Mouse (Mus musculus): ENCODE data around the gene Pycard. TPM values are rescaled to one million over a fixed set of nuclear protein-coding genes. Genes with fewer than 3 reads are reported as not detected.

Pycard gene
- polyA plus RNA-seq, 1 experiment: 19.9 TPM

Other genes with a start within 250 kb of the Pycard start
- 18.8 and 23.0 TPM in 2 replicates for gene Fbxl19, start 249.3 kb downstream of the Pycard start, polyA plus RNA-seq (2011; ENCODE audit: insufficient read depth, insufficient read length, low replicate concordance, missing spikeins)
- gene Orai3, start 224.1 kb downstream of the Pycard start, polyA plus RNA-seq (2011; ENCODE audit: insufficient read depth, insufficient read length, low replicate concordance, missing spikeins): 7.6 and 14.6 TPM in 2 replicates
- gene Setd1a, start 217.2 kb downstream of the Pycard start, polyA plus RNA-seq (2011; ENCODE audit: insufficient read depth, insufficient read length, low replicate concordance, missing spikeins): 24.2 and 36.3 TPM in 2 replicates
- gene Gm49388, start 208.3 kb downstream of the Pycard start, polyA plus RNA-seq (2011; ENCODE audit: insufficient read depth, insufficient read length, low replicate concordance, missing spikeins): 0.75 TPM in 1 of 2 replicates, not detected in the other
- gene Hsd3b7, start 193.3 kb downstream of the Pycard start, polyA plus RNA-seq (2011; ENCODE audit: insufficient read depth, insufficient read length, low replicate concordance, missing spikeins): 13.3 and 23.4 TPM in 2 replicates
- 246 and 342 TPM in 2 replicates for gene Stx4a, start 169.6 kb downstream of the Pycard start, polyA plus RNA-seq (2011; ENCODE audit: insufficient read depth, insufficient read length, low replicate concordance, missing spikeins)
- gene Stx1b, start 169.3 kb downstream of the Pycard start, polyA plus RNA-seq (2011; ENCODE audit: insufficient read depth, insufficient read length, low replicate concordance, missing spikeins): 1.1 and 1.8 TPM in 2 replicates
- 15.9 and 24.7 TPM in 2 replicates for gene Zfp646, start 117.6 kb downstream of the Pycard start, polyA plus RNA-seq (2011; ENCODE audit: insufficient read depth, insufficient read length, low replicate concordance, missing spikeins)
- 4.0 and 8.3 TPM in 2 replicates for gene Zfp668, start 117.0 kb downstream of the Pycard start, polyA plus RNA-seq (2011; ENCODE audit: insufficient read depth, insufficient read length, low replicate concordance, missing spikeins)
- 1.6 TPM in 1 of 2 replicates, not detected in the other for gene Prss53, start 102.9 kb downstream of the Pycard start, polyA plus RNA-seq (2011; ENCODE audit: insufficient read depth, insufficient read length, low replicate concordance, missing spikeins)
- gene Gm21974, start 98.4 kb downstream of the Pycard start, polyA plus RNA-seq (2011; ENCODE audit: insufficient read depth, insufficient read length, low replicate concordance, missing spikeins): not detected in 2 replicates
- 15.1 and 22.3 TPM in 2 replicates for gene Vkorc1, start 98.2 kb downstream of the Pycard start, polyA plus RNA-seq (2011; ENCODE audit: insufficient read depth, insufficient read length, low replicate concordance, missing spikeins)
- gene Bckdk, start 89.8 kb downstream of the Pycard start, polyA plus RNA-seq (2011; ENCODE audit: insufficient read depth, insufficient read length, low replicate concordance, missing spikeins): 42.4 and 66.8 TPM in 2 replicates
- gene Kat8, start 81.4 kb downstream of the Pycard start, polyA plus RNA-seq (2011; ENCODE audit: insufficient read depth, insufficient read length, low replicate concordance, missing spikeins): 14.5 and 15.7 TPM in 2 replicates
- gene Prss8, start 63.8 kb downstream of the Pycard start, polyA plus RNA-seq (2011; ENCODE audit: insufficient read depth, insufficient read length, low replicate concordance, missing spikeins): 1.8 TPM in 1 of 2 replicates, not detected in the other
- gene Prss36, start 47.1 kb downstream of the Pycard start, polyA plus RNA-seq (2011; ENCODE audit: insufficient read depth, insufficient read length, low replicate concordance, missing spikeins): 1.3 and 4.3 TPM in 2 replicates
- 627 and 763 TPM in 2 replicates for gene Fus, start 26.4 kb downstream of the Pycard start, polyA plus RNA-seq (2011; ENCODE audit: insufficient read depth, insufficient read length, low replicate concordance, missing spikeins)
- gene Trim72, start 10.1 kb upstream of the Pycard start, polyA plus RNA-seq (2011; ENCODE audit: insufficient read depth, insufficient read length, low replicate concordance, missing spikeins): 0.45 and 1.1 TPM in 2 replicates
- 15.4 and 60.8 TPM in 2 replicates for gene Itgam, start 68.8 kb upstream of the Pycard start, polyA plus RNA-seq (2011; ENCODE audit: insufficient read depth, insufficient read length, low replicate concordance, missing spikeins)
- gene Gm49368, start 68.8 kb upstream of the Pycard start, polyA plus RNA-seq (2011; ENCODE audit: insufficient read depth, insufficient read length, low replicate concordance, missing spikeins): 8.2 and 16.7 TPM in 2 replicates
- gene Itgax, start 135.7 kb upstream of the Pycard start, polyA plus RNA-seq (2011; ENCODE audit: insufficient read depth, insufficient read length, low replicate concordance, missing spikeins): 1.2 and 9.5 TPM in 2 replicates
- gene Itgad, start 160.5 kb upstream of the Pycard start, polyA plus RNA-seq (2011; ENCODE audit: insufficient read depth, insufficient read length, low replicate concordance, missing spikeins): 5.9 and 9.8 TPM in 2 replicates
- 8.4 TPM in 1 of 2 replicates, not detected in the other for gene Cox6a2, start 212.5 kb upstream of the Pycard start, polyA plus RNA-seq (2011; ENCODE audit: insufficient read depth, insufficient read length, low replicate concordance, missing spikeins)
- gene Armc5, start 243.5 kb upstream of the Pycard start, polyA plus RNA-seq (2011; ENCODE audit: insufficient read depth, insufficient read length, low replicate concordance, missing spikeins): 8.9 and 13.8 TPM in 2 replicates
- 1.3 and 4.7 TPM in 2 replicates for gene 9130023H24Rik, start 244.2 kb upstream of the Pycard start, polyA plus RNA-seq (2011; ENCODE audit: insufficient read depth, insufficient read length, low replicate concordance, missing spikeins)